Mouse (Mus musculus) activated CD4-positive, CD25-positive, alpha-beta regulatory T cell, adult 4 months (primary cell): ENCODE data around the gene Ric8b. TPM values are rescaled to one million over a fixed set of nuclear protein-coding genes. Genes with fewer than 3 reads are reported as not detected.

ENCODE experiments used
- polyA plus RNA-seq, 2 experiments: library from polyadenylated mRNA; unstranded; fragments of 100-300 nt; shearing (Covaris generic); gene quantifications; one replicate each; pipeline ENCODE4 v1.2.1; 2017

Gene Ric8b
- polyA plus RNA-seq, 2 experiments from 2014 or later, result 5.6 to 7.4 TPM

Other genes with a start within 250 kb of the Ric8b start
- gene Rfx4, start 161.6 kb upstream of the Ric8b start, polyA plus RNA-seq, result not detected
- gene Fhl4, start 184.9 kb downstream of the Ric8b start, polyA plus RNA-seq, result under 1 TPM; 0.45 to 0.66 TPM
- 10 to 100 TPM; 31.9 to 40.0 TPM for gene Tmem263, start 185.0 kb downstream of the Ric8b start, polyA plus RNA-seq
- 10 to 100 TPM; 19.3 to 20.2 TPM for gene Mterf2, start 210.4 kb downstream of the Ric8b start, polyA plus RNA-seq